Mouse (Mus musculus) bone marrow macrophage, adult 2 months (primary cell): ENCODE measurements around the gene Mars.

Experiments used
- CTCF ChIP-seq: IDR thresholded peaks from 2 replicates; pipeline ENCODE4 v1.5.1; 2012; ENCODE audit warnings: low read depth, mild to moderate bottlenecking, low read length, moderate library complexity
- POLR2A ChIP-seq: IDR thresholded peaks from 2 replicates; pipeline ENCODE4 v1.6.1; 2012; ENCODE audit warnings: mild to moderate bottlenecking, low read depth, low read length, borderline replicate concordance

DNA sequence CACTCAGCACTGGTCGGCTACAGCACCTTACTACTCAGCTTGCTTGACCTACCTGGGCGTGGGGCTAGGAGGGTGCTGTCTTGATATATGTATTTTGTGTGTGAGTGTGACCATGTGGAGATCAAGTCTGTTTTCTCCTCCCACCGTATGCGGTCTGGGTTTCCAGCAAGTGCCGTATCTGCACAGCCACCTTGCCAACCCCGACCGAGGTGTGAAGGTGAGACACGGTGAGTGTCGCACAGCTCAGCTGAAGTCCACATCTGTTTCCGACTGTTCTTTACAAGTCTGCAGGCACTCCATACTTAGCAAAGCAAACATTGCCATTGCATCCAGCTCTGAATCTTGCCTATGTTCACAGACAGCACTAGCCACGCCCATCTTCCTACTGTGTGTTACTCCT, 8.4 kb downstream of the Mars start:
- no peak for TF ChIP-seq CTCF
- TF ChIP-seq POLR2A, result no peak
